Mouse (Mus musculus) heart, embryonic 12.5 days (tissue): ENCODE results near the gene Zfp423. TPM values are rescaled to one million over a fixed set of nuclear protein-coding genes. Genes with fewer than 3 reads are reported as not detected.

Source experiments
- ATAC-seq: fragments of 200-750 bp; cut with Nextera tagmentation; 2 replicates; pipeline ENCODE4 v1.8.0; 2017; ENCODE audit warnings: moderate TSS enrichment, moderate library complexity; ENCODE audit not compliant: insufficient number of reproducible peaks, low FRiP score
- H3K27ac ChIP-seq: fragments of 300-500 bp; sonication (generic); 2 replicates; pipeline ENCODE4 v1.5.1; 2016; ENCODE audit warnings: mild to moderate bottlenecking, moderate library complexity; ENCODE audit not compliant: poor library complexity, severe bottlenecking
- H3K27me3 ChIP-seq: fragments of 300-500 bp; sonication (generic); replicated peaks from 2 replicates; pipeline ENCODE4 v1.6.1; 2016; ENCODE audit warnings: mild to moderate bottlenecking, moderate library complexity
- H3K36me3 ChIP-seq: fragments of 300-500 bp; sonication (generic); 2 replicates; pipeline ENCODE4 v1.6.1; 2016; ENCODE audit warnings: mild to moderate bottlenecking, moderate library complexity
- H3K4me1 ChIP-seq: fragments of 300-500 bp; sonication (generic); replicated peaks from 2 replicates; pipeline ENCODE4 v1.6.1; 2016; ENCODE audit warnings: mild to moderate bottlenecking
- H3K4me2 ChIP-seq: fragments of 300-500 bp; sonication (generic); 2 replicates; pipeline ENCODE4 v1.6.1; 2016; ENCODE audit warnings: mild to moderate bottlenecking, moderate library complexity
- H3K4me3 ChIP-seq: fragments of 300-500 bp; sonication (generic); 2 replicates; pipeline ENCODE4 v1.5.1; 2016; ENCODE audit warnings: mild to moderate bottlenecking
- H3K9ac ChIP-seq: fragments of 300-500 bp; sonication (generic); 2 replicates; pipeline ENCODE4 v1.6.1; 2016; ENCODE audit warnings: mild to moderate bottlenecking, moderate library complexity
- H3K9me3 ChIP-seq: fragments of 300-500 bp; sonication (generic); replicated peaks from 2 replicates; pipeline ENCODE4 v1.6.1; 2016; ENCODE audit warnings: mild to moderate bottlenecking, moderate library complexity
- WGBS: fragments of 180-500 bp; shearing (Covaris S2); methylation state at CpG from one replicate; pipeline ENCODE4 v1.1.7; 2016; 5-methylcytosine and 5-hydroxymethylcytosine counted together
- polyA plus RNA-seq: library from polyadenylated mRNA; unstranded; fragments of >200 nt; fragmentation: Nextera tagmentation; extraction: Ambion mirVana; gene quantifications from 2 replicates; pipeline ENCODE4 v1.2.1, GENCODE M21; 2016

The Zfp423 gene
- 6.3 and 7.6 TPM in 2 replicates for polyA plus RNA-seq

- ATAC-seq, result peak; percentile 15; the same call in 1 of the 2 replicates
These were observed at the start of gene Zfp423 for GRCm38 (mm10) chr8:87959320-87959920. Zfp423 (minus strand) TSS chr8:87959595.

GRCm38 (mm10) chr8:88006811-88007210 is 47.4 kb upstream of the Zfp423 start:
- H3K4me3 ChIP-seq, result no peak overlapping the region
- no peaks in the 10 kb centered on the region for H3K36me3 ChIP-seq

More at GRCm38 (mm10) chr8:87959320-87959920, at the start of gene Zfp423:
- peaks cover 27% of the 10 kb centered on the region for H3K27me3 ChIP-seq
- H3K9me3 ChIP-seq, result no peaks in the 10 kb centered on the region
- H3K4me3 ChIP-seq, result peak within 1 kb of the TSS; percentile 77
- H3K9ac ChIP-seq, result peak within 1 kb of the TSS; percentile 91
- WGBS, result 1% methylated on average over 45 of the region's 48 CpGs
- no peaks in the 10 kb centered on the region for H3K36me3 ChIP-seq
- peaks cover 30% of the 10 kb centered on the region for H3K4me1 ChIP-seq
- peak within 1 kb of the TSS; percentile 99 for H3K4me2 ChIP-seq
- H3K27ac ChIP-seq, result peak within 1 kb of the TSS; percentile 90

GRCm38 (mm10) chr8:87984778-87985177 is 25.4 kb upstream of the Zfp423 start:
- Histone ChIP-seq H3K9ac (no peak overlapping the region), H3K27ac (no peak overlapping the region), H3K36me3 (no peaks in the 10 kb centered on the region), H3K4me2 (peak overlapping the region; percentile 45; the same call in 1 of the 2 replicates), H3K9me3 (no peaks in the 10 kb centered on the region), H3K27me3 (0 out of 2 replicates have a peak, but pooled peaks cover 3% of the 10 kb centered on the region), H3K4me1 (peaks cover 12% of the 10 kb centered on the region), H3K4me3 (no peak overlapping the region)
- WGBS, result 19% methylated on average over 5 of the region's 5 CpGs
- 0 out of 2 replicates have a peak, but pooled peaks have one; percentile 18 for ATAC-seq

More at GRCm38 (mm10) chr8:88006811-88007210, 47.4 kb upstream of the Zfp423 start:
- 0 out of 2 replicates have a peak, but pooled peaks cover 3% of the 10 kb centered on the region for H3K9me3 ChIP-seq
- WGBS, result 74% methylated on average over 5 of the region's 5 CpGs
- H3K27me3 ChIP-seq, result no peaks in the 10 kb centered on the region
- H3K9ac ChIP-seq, result no peak overlapping the region
- H3K4me2 ChIP-seq, result no peak overlapping the region
- no peak overlapping the region for H3K27ac ChIP-seq
- peaks cover 12% of the 10 kb centered on the region for H3K4me1 ChIP-seq
- ATAC-seq, result no peak

GRCm38 (mm10) chr8:87984032-87984431 is 24.6 kb upstream of the Zfp423 start:
- Histone ChIP-seq H3K9me3 (no peaks in the 10 kb centered on the region), H3K4me2 (peak overlapping the region; percentile 45), H3K36me3 (no peaks in the 10 kb centered on the region), H3K27me3 (0 out of 2 replicates have a peak, but pooled peaks cover 3% of the 10 kb centered on the region), H3K27ac (no peak overlapping the region), H3K4me3 (0 out of 2 replicates have a peak overlapping the region, but pooled peaks have one; percentile 13), H3K4me1 (peaks cover 12% of the 10 kb centered on the region), H3K9ac (no peak overlapping the region)
- ATAC-seq, result no peak
- WGBS, result 22% methylated on average over 8 of the region's 8 CpGs

- H3K4me1 ChIP-seq, result peaks cover 12% of the 10 kb centered on the region
- H3K27ac ChIP-seq, result no peak overlapping the region
- H3K4me2 ChIP-seq, result no peak overlapping the region
- no peak overlapping the region for H3K4me3 ChIP-seq
- no peaks in the 10 kb centered on the region for H3K36me3 ChIP-seq
- H3K9me3 ChIP-seq, result no peaks in the 10 kb centered on the region
- WGBS, result 87% methylated on average over 4 of the region's 4 CpGs
- 0 out of 2 replicates have a peak, but pooled peaks cover 3% of the 10 kb centered on the region for H3K27me3 ChIP-seq
- no peak for ATAC-seq
- no peak overlapping the region for H3K9ac ChIP-seq
These were observed 23.5 kb upstream of the Zfp423 start for GRCm38 (mm10) chr8:87982936-87983335.

- H3K4me1 ChIP-seq, result peaks cover 20% of the 10 kb centered on the region
- WGBS, result 16% methylated on average over 1 of the region's 1 CpGs
- ATAC-seq, result no peak
- no peaks in the 10 kb centered on the region for H3K27me3 ChIP-seq
- no peaks in the 10 kb centered on the region for H3K9me3 ChIP-seq
- H3K4me2 ChIP-seq, result peak overlapping the region; percentile 84
- H3K27ac ChIP-seq, result peak overlapping the region; percentile 13; the same call in 1 of the 2 replicates
- peak overlapping the region; percentile 35; the same call in 1 of the 2 replicates for H3K9ac ChIP-seq
- no peaks in the 10 kb centered on the region for H3K36me3 ChIP-seq
- H3K4me3 ChIP-seq, result no peak overlapping the region
These were observed 16.0 kb upstream of the Zfp423 start for GRCm38 (mm10) chr8:87975466-87975809.

GRCm38 (mm10) chr8:87974759-87975465 is 15.5 kb upstream of the Zfp423 start:
- no peaks in the 10 kb centered on the region for H3K36me3 ChIP-seq
- peak overlapping the region; percentile 84 for H3K4me2 ChIP-seq
- peaks cover 20% of the 10 kb centered on the region for H3K4me1 ChIP-seq
- H3K27me3 ChIP-seq, result no peaks in the 10 kb centered on the region
- peak overlapping the region; percentile 38 for H3K4me3 ChIP-seq
- H3K9ac ChIP-seq, result peak overlapping the region; percentile 35
- no peaks in the 10 kb centered on the region for H3K9me3 ChIP-seq
- peak overlapping the region; percentile 13; the same call in 1 of the 2 replicates for H3K27ac ChIP-seq
- 2% methylated on average over 24 of the region's 24 CpGs for WGBS
- ATAC-seq, result peak; percentile 53

- no peaks in the 10 kb centered on the region for H3K9me3 ChIP-seq
- H3K4me2 ChIP-seq, result peak overlapping the region; percentile 84
- peak overlapping the region; percentile 38 for H3K4me3 ChIP-seq
- no peaks in the 10 kb centered on the region for H3K27me3 ChIP-seq
- H3K4me1 ChIP-seq, result peaks cover 20% of the 10 kb centered on the region
- no peaks in the 10 kb centered on the region for H3K36me3 ChIP-seq
- H3K27ac ChIP-seq, result no peak overlapping the region
- H3K9ac ChIP-seq, result peak overlapping the region; percentile 35
- WGBS, result 9% methylated on average over 21 of the region's 21 CpGs
- ATAC-seq, result no peak
These were observed 14.8 kb upstream of the Zfp423 start for GRCm38 (mm10) chr8:87974122-87974758.

- no peaks in the 10 kb centered on the region for H3K36me3 ChIP-seq
- no peak overlapping the region for H3K27ac ChIP-seq
- H3K9me3 ChIP-seq, result no peaks in the 10 kb centered on the region
- no peak overlapping the region for H3K4me3 ChIP-seq
- no peak overlapping the region for H3K4me2 ChIP-seq
- WGBS, result 33% methylated on average over 8 of the region's 8 CpGs
- H3K27me3 ChIP-seq, result peaks cover 14% of the 10 kb centered on the region; the same call in 1 of the 2 replicates
- H3K4me1 ChIP-seq, result peaks cover 15% of the 10 kb centered on the region
- no peak for ATAC-seq
- H3K9ac ChIP-seq, result no peak overlapping the region
These were observed 8.6 kb upstream of the Zfp423 start for GRCm38 (mm10) chr8:87967866-87968620.

GRCm38 (mm10) chr8:87967057-87967820 is 7.8 kb upstream of the Zfp423 start:
- ATAC-seq, result no peak
- peaks cover 18% of the 10 kb centered on the region for H3K4me1 ChIP-seq
- no peak overlapping the region for H3K4me2 ChIP-seq
- no peak overlapping the region for H3K9ac ChIP-seq
- H3K4me3 ChIP-seq, result no peak overlapping the region
- 27% methylated on average over 2 of the region's 2 CpGs for WGBS
- peaks cover 18% of the 10 kb centered on the region; the same call in 1 of the 2 replicates for H3K27me3 ChIP-seq
- H3K27ac ChIP-seq, result no peak overlapping the region
- no peaks in the 10 kb centered on the region for H3K36me3 ChIP-seq
- no peaks in the 10 kb centered on the region for H3K9me3 ChIP-seq
